Mouse (Mus musculus) gastrocnemius, adult 8-10 months (tissue): Measurements from ENCODE around the gene Setx. TPM values are rescaled to one million over a fixed set of nuclear protein-coding genes. Genes with fewer than 3 reads are reported as not detected.
"Not testable (repeated sequence)": the region's sequence is repeated elsewhere in the genome, so short reads cannot be mapped to it uniquely, and the experiment has no call there.

Source experiments
- DNase-seq, 2 experiments: peaks; one replicate each; pipeline ENCODE4 v3.0.0; 2022; ENCODE audit warnings: low spot score in 2 of 2
- total RNA-seq, 4 experiments: library from RNA; stranded (reverse); gene quantifications; 2 replicates each; pipeline ENCODE4 v1.2.4; 2022

Gene Setx
- total RNA-seq = 10 to 100 TPM; 28.4 to 33.7 (median 29.0) TPM

DNA sequence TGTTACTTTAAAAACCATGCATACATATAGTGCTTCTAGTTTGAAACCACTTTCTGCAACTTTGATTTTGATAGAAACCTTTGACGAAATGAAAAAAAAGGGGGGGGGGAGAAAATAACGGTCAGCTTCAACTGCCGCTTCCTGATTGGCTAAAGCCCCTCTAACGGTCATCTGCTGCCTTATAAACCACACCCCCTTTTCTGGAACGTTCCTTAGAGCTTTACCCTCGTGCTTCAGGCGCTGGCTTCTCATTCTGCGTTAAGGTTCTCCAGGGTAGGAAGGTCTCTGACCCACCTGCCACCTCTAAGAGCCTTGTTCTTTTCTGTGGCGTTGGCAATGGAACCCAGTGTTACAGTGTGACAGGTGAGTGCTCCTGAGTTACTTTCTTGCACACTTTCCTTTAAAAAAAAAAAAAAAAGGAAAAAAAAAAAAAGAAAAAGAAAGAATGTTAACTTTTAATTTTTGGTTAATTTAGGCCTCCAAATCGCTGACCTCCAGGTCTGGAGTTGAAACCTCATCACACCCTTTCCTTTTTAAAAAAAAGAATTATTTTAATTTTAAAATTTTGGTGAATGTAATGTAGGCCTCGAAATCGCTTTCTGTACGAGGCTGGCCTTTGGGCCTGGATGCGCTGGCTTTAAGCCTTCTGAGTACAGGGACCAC, at the start of gene Setx:
TSS of gene Setx (plus strand) at position 275 of the 663 bp plus-strand sequence.
- no peak for DNase-seq

DNA sequence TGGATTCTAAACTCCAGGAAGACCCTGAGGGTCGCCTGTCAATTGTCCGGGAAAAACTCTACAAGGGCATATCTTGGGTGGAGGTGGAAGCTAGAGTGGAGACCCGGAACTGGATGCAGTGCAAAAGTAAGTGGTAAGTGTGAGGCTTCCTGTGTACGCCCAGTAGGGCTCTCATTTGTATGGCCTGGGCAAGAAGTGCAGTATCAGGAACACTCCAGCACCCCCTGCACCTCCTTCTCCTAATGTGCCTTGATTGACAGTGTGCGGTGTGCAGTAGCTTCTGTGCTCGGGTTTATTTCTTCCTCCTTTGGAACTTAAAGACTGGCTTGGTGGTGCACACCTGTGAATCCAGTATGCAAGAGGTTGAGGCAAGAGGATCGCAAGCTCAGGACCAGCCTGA, 49.3 kb upstream of the Setx start:
- no peak for DNase-seq

DNA sequence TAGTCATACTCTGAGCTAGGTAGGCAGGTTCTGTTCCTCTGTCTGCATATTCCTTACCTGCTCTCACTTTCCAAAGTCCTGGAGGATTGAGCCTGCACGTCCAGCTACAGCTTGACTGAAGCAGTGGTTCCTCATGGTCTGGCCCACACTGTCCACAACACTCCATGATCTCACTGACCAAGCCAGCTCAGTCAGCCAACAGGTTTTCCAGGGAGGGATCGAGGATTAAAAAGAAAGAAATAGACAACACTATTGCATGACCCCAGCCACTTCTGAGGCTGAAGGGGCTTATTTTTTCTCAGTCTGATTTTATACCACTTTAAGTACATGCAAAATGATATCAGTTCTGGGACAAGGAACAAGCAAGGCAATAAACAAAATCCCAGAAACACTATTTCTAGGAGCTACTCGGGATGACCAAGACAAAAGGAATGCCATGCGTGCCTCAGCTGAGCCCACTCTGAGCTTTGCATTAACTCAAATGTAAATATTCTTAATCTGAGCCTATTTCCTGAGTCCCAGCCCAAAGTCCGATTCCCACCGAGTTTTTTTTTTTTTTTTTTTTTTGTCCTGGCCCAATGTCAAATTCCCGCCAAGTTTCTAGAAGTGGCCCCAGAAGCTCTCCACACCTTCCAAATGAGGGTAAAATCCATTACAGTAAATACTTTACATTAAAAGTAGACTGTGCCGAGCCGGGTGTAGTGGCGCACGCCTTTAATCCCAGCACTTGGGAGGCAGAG, 48.5 kb upstream of the Setx start:
- DNase-seq = no peak

DNA sequence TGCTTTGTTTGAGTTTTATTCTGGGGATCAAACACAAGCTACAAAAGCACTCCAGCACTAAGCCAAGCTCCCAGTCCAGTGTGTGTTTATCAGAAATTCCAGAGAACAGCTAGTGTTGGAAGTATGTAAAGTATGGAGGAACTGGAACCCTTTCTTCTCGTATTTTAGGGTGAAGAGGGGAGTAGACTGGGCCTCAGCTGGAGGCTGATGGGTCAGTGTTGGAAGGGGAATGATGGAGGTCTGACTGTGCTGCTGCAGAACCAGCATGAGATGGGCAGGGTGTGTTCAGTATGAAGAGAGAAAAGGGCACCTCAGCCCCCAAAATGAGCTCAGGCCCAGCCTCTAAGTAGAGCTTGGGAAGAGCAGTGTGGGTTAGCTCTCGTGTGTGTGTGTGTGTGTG, 47.8 kb upstream of the Setx start:
- DNase-seq = no peak

DNA sequence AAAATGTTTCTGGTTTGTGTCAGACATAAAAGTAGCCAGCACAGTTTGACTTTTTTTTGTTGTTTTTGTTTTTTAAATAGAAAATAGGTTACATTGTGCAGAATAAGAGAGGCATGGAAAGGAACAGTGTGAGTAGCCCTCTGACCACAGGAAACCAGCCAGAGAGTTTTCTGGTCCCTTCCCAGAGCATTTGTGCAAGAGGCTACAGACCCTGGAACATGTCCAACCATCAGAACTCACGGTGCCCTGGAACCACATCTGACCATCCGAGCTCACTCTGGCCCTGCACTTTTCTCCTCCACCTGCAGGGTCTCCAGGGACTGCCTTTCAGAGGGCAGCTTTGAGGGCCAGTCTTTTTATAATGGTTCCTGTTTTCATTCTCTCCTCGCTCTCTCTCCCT, 42.0 kb upstream of the Setx start:
- DNase-seq = no peak

DNA sequence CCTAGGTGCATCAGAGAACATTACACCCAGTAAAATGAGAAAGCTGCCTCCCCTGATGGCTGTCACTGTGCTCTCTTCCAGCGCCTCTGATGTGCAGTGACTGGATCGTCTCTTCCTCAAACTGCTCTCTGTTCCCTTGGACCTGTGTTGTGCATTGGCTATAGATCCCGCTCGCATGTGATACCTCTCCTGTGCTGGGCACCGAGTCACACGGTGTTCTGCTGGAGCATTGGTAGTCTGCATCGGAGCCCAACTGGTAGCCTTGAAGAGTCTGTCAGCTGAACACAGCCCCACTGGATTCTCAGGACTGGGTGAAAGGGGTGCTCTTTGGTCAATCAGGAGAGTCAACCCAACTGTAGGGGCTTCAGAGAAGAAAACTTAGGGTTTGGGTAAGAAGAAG, 38.0 kb upstream of the Setx start:
- DNase-seq = no peak

DNA sequence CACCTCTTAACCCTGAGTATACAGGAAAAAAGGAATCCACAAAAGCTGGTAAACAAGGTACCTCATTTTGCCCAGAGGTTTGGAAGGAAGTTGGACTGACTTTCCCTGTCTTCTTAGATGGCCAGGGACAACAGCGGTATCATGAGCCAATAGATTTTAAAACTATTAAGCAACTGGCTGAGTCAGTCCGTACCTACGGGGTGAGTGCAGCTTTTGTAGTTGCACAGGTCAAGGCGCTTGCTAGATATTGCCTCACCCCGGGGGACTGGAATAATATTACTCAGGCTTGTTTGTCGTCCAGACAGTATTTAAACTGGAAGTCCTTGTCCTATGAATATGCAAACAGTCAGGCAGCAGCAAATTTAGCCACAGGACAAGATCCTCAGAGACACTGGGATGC, 34.7 kb upstream of the Setx start:
- DNase-seq = not testable (repeated sequence)

DNA sequence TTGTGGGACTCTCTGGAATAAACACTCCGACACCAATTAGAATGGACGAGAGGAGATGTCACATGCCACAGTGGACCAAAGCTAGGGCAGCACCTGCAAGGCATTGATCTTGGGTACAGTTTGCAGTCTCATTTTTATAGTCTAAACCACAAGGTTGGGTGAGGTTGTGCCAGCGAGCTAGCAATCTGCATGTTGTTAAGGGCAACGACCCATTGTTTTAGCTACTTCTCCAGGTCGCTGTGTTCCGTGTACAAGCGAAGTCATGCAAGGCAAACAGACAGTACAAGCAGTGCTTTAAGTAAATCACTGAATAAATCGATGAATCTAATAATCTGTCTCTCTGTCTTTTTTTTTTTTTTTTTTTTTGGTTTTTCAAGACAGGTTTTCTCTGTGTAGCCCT, 28.3 kb upstream of the Setx start:
- DNase-seq = no peak

DNA sequence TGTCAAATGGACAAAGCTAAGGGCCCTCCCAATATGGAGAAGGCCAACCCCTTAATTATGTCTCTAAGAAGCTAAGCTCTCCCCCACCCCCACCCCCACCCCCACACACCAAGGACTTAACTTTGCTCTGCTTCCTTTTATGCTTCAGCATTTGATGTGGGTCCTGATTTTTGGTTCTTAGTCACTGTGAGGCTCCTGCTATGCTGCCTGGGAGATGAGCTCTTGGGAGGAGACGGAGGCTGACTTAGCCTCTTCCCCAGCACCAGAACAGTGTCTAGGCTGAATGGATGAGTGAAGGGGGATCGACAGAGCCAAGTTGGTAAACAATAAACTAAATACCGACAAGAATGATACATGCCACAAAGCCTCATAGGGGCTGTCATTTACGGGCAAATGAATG, 27.2 kb upstream of the Setx start:
- DNase-seq = no peak

DNA sequence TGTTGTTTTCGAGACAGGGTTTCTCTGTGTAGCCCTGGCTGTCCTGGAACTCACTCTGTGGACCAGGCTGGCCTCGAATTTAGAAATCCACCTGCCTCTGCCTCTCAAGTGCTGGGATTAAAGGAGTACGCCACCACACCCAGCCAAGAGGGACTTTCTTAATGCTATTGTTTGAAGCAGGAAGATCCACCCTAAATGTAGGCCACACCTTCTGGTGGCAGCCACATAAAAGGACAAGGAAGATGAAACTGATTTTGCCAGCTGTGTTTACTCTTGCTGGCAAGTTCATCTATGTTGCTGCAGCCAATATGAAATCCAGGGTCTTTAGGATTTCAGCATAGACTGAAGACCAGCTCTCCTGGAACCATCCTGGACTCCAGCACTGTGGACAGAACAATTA, 26.5 kb upstream of the Setx start:
- DNase-seq = no peak

DNA sequence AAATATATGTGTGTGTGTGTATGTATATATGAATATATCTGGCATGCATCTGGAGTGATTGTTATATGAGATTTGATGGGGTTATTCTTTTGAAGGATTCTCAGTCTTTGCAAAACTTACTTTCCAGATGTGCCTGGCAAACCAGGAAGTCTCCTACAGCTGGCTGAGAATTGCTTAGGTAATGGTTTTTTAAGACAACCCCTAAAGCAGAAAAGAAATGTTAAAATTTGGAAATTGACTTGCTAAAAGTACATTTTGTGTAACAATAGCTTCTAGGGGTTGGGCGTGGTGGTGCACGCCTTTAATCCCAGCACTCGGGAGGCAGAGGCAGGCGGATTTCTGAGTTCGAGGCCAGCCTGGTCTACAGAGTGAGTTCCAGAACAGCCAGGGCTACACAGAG, 26.0 kb upstream of the Setx start:
- not testable (repeated sequence) for DNase-seq

DNA sequence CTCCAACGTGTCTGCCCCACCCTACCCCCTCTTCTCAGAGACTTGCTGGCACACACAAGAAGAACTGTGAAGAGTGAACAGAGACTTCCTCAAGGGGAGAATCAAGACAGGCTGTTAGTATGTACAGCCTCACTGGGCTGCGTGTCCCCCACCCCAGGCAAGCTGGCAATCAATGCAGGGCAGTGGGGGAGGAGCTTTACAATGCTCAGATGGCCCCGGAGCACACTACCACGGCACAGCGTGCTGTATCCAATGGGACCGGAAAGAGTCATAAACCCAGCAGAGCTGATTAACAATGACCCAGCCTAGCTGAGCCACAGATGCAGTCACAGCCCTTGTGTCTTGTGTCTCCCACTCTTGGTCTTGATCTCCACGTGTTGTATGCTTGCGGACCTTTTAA, 25.2 kb upstream of the Setx start:
- no peak for DNase-seq

DNA sequence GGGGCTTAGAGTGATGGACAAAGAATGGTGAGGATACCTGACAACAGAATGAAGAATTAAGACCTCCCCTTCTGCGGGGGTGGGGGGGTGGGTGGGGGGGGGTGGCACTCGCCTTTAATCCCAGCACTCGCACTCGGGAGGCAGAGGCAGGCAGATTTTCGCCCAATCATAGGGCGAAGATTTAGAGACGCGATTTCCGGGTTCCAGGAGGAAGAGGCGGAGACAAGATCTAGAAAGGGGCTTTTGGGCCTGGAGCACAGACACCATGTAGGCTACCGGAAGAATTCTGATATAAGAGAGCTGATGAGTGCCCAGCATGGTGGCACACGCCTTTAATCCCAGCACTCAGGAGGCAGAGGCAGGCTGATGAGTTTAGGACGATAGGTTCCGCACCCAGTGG, 24.3 kb upstream of the Setx start:
- no peak for DNase-seq

DNA sequence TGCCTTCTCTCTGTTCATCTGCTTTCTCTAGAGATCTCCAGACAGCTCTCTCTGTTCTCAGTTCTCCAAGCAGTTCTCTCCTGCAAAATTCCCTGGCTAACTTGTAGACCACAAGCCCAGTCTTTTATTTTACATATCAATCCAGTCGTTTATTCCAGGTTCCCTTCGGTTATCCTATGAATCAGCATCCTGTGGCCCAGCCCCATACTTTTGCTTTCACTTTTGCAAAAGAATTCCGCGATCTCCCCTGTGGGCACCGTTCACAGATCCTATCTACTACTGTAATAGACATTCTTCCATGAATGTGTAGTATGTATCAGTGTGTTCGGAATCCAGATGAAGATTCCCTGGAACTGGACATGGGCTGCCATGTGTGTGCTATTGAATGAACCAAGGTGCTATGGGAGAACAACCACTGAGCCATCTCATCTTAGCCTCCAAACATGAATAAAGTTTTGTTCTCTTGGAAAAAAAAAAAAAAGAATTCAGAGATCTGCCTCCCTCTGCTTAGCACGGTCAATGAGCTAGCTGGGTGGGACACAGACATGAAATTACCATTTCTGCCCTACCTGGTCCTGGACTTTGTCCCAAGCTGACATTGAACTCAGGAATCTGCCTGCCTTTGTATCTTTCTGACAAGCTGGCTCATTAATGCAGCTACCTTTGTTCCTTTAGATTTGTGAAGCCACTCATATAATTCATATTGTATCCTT, 23.0 kb upstream of the Setx start:
- no peak for DNase-seq

DNA sequence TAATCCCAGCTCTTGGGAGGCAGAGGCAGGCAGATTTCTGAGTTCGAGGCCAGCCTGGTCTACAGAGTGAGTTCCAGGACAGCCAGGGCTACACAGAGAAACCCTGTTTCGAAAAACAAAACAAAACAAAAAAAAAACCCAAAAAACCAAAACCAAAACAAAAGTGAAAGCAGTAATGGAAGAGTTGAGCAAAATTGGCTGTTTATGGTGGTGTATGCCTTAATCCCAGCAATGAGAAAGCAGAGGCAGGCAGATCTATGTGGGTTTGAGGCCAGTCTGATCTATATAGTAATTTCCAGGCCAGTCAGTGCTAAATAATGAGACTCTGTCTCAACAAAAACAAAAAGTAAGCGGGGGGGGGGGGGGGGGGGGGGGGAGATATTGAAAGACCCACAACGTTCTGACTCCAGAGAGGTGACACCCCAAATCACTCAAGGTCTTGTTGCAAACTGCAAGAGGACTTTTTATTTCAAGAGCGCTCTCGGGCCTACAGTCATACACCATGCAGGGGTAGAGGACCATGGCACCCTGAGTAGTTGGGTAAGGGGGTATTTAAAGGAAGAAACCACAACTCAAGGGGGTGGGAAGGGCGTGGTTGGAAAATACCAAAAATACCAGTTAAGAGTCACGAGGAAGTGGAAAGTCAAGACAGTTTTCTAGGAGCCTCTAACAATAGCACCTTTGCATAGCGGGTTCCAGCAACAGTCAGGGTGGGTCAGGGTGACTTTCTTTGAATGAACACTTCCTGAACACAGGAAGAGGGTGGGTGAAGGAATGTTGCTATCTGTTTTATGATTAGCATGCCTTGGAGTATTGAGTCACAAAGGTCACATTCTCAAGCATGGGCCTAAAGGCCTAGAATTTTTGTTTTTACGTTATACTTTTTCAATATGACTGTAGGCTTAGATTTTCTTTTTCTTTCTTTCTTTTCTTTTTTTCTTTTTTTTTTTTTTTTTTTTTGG, 21.3 kb upstream of the Setx start:
- not testable (repeated sequence) for DNase-seq

DNA sequence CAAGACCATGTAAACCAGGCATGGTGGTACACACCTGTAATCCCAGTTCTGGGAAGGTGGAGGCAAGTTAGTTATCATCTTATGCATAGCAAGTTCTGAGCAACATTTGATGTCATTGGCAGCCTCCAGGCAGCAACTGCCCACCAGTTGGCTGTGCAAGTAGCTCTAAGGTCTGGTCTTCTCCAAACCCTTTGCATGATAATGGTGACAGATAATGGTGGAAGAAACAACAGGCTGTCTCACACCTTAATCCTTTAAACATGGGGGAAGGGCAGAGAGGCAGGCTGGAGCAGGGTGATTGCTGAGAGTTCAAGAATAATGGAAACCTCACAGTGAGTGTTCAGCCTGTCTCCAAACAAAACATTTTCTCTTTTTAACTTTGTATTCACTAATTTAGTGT, 3.0 kb upstream of the Setx start:
- no peak for DNase-seq

DNA sequence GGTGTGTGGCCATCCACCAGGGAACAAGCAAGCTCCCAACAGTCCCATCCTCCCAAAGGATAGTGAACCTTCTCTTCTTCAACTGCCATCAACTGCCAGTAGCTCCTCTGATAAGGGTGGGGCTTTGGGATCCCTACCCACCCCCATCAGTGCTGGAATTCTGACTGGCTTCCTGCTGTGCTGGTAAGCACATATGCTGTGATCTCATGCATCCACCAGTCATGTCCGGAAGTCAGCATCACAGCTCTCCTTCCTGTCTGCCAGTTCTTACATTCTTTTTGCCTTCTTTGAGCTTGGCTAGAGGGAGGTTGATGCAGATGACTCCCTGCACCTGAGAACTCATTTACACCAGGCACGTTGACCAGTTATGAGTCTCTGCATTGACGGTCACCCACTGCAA, 1.5 kb upstream of the Setx start:
- no peak for DNase-seq

DNA sequence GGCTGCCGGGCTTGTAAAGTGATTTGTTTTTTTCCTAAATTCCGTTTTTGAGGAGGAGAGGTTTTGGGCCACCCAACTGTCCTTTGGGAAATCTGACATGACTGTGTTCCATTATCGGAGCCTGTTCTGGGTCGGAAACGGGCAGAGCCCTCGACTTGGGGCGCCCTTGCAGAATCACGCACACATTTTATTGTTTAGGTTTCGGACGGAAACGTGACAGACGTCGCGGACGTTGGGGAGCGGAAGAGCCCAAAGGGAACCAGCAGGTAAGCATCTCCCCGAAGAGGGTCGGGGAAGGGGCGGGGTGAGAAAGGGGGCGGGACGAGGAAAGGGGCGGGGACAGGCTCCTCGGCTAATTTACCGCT, 572 bp downstream of the Setx start:
- peak in 1 of 2 experiments; percentile 10 for DNase-seq

DNA sequence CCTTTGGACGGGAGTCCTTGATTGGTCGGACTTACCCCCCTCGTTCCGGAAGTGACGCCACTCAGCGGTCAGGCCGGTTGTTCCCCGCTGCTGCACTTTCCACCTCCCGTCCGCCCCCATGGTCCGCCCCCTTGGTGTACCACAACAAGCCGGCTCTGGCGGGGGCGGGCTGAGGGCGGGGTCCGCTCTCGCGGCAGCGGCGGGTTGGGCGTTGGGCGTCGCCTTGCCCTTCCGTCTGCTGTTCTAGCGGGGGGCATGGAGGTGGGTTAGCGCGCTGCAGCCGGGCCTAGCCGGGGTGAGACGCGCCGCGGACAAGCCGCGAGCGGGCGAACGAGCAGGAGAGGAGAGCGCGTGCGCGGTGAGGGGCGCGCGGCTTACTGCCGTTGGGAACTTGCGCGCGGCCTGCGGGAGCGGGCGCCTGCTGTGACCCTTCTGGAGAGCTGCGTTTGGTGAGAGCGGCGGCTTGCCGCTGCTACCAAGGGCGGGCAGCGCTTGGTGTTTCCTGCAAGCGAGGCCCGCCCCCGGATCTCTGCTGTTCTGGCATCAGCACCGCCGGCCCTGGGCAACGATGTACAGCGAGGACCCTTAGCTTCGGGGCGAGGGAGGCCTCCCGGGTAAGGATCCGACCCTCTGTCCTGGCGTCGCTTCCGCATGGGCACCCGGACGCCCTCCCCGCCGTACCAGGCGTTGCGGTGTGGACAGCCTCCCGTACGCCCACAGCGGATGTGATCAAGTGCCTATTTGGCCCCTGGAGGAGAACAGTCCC, 1.1 kb downstream of the Setx start:
- DNase-seq = peak; percentile 98 to 99

DNA sequence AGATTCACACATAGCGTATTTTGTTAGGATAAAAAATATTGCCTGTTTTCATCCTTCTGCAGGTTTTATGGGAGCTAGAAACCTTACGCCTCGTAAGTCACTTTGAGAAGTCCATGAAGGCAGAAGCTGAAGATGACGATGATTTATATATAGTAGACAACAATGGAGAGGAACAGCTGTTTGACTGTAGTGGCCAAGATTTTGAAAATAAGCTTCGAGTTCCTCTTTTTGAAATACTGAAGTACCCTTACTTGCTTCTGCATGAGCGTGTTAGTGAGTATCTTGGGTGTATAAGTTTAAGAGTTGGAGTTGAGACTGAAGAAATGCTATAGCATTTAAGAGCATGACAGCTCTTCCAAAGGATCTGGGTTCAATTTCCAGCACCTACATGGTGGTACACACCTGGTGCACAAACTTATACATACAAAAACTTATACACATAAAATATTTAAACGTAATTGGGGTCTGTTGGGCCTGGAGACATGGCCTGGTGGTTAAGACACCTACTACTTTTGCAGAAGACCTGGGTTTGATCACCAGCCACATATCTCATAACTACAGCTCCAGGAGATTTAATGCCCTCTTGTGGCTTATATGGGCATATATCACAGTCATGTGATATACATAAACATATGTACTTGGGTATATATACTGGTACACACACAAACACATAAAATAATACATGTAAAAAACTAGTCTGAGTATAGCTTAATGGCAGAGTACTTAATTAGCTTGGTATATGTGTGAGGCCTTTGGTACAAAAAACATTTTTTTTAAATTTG, 6.3 kb downstream of the Setx start:
- no peak for DNase-seq
